10 mouse cellular contexts compared by ENCODE assay signal in genomic region chr11:72726023-72726422, GRCm38 (mm10). TPM values are rescaled to one million over a fixed set of nuclear protein-coding genes. Genes with fewer than 3 reads are reported as not detected.
A peak's percentile ranks its signal among the peaks of the same experiment; 100 is the strongest.
DNase-seq lines count a peak whose midpoint lies in the region; ATAC-seq and TF ChIP-seq lines count a peak whose summit lies in the region.
"Had no signal": no experiment of that assay in that cellular context is flagged by ENCODE, and none has a peak within 500 bp of the region (broad histone marks: within the 10 kb centered on the region; RNA-seq: fewer than 3 reads in every experiment).

No protein-coding gene starts in this region.

- intact Hi-C loops in heart, adult 2 months (cut with DNase I), result no loop called here

- H3K79me2 ChIP-seq in heart, adult 2 months (replicated peaks; ENCODE audit: control insufficient read depth, insufficient read depth, low read length), result no peaks in the 10 kb centered on the region

- no peak overlapping the region for H3K9ac ChIP-seq in heart, adult 2 months (ENCODE audit: low read depth, low read length)
- H3K9ac ChIP-seq in heart, embryonic 12.5 days, result no peak overlapping the region
- no peak overlapping the region for H3K9ac ChIP-seq in lung, postnatal 0 days (replicated peaks; ENCODE audit: low read depth)
- H3K9ac ChIP-seq: lung, embryonic 15.5 days had no signal

- ATAC-seq in heart, embryonic 12.5 days (ENCODE audit: insufficient number of reproducible peaks, low FRiP score), result no peak
- no peak for ATAC-seq in lung, postnatal 0 days

- H3K4me3 ChIP-seq in heart, adult 2 months, result no peak overlapping the region
- H3K4me3 ChIP-seq in heart, embryonic 12.5 days, result no peak overlapping the region
- no peak overlapping the region for H3K4me3 ChIP-seq in lung, postnatal 0 days (ENCODE audit: low read depth, low read length)
- H3K4me3 ChIP-seq: lung, embryonic 15.5 days had no signal

- H3K27ac ChIP-seq in heart, adult 2 months, result no peak overlapping the region
- H3K27ac ChIP-seq in heart, embryonic 12.5 days (ENCODE audit: poor library complexity, severe bottlenecking), result no peak overlapping the region
- no peak overlapping the region for H3K27ac ChIP-seq in lung, postnatal 0 days (ENCODE audit: low read length)
- H3K27ac ChIP-seq: lung, embryonic 15.5 days had no signal

- H3K27me3 ChIP-seq in heart, adult 2 months (ENCODE audit: control insufficient read depth, insufficient read depth, low read length), result no peaks in the 10 kb centered on the region
- H3K27me3 ChIP-seq in heart, embryonic 12.5 days (replicated peaks), result no peaks in the 10 kb centered on the region
- H3K27me3 ChIP-seq in lung, postnatal 0 days (replicated peaks; ENCODE audit: insufficient read depth, low read length), result no peaks in the 10 kb centered on the region
- H3K27me3 ChIP-seq: lung, embryonic 15.5 days had no signal

- TF ChIP-seq CTCF in heart, adult 2 months (IDR thresholded peaks at IDR 0.05), result peak; percentile 67
- peak; percentile 64 for TF ChIP-seq CTCF in lung, postnatal 0 days (IDR thresholded peaks at IDR 0.05)

- no peaks in the 10 kb centered on the region; the same call in 1 of the 2 replicates for H3K4me1 ChIP-seq in heart, adult 2 months (ENCODE audit: control insufficient read depth, insufficient read depth, low read length)
- no peaks in the 10 kb centered on the region for H3K4me1 ChIP-seq in heart, embryonic 12.5 days (replicated peaks)
- H3K4me1 ChIP-seq in lung, postnatal 0 days (ENCODE audit: insufficient read depth, low read depth, low read length), result no peaks in the 10 kb centered on the region
- H3K4me1 ChIP-seq: lung, embryonic 15.5 days had no signal

- TF ChIP-seq EP300 in heart, adult 2 months (IDR thresholded peaks at IDR 0.05; ENCODE audit: insufficient read depth, low read depth, low read length), result no peak
- no peak for TF ChIP-seq EP300 in lung, postnatal 0 days (IDR thresholded peaks at IDR 0.05)

- H3K4me2 ChIP-seq in heart, embryonic 12.5 days, result no peak overlapping the region
- H3K4me2 ChIP-seq in lung, postnatal 0 days (replicated peaks; ENCODE audit: low read depth, low read length), result no peak overlapping the region
- H3K4me2 ChIP-seq: lung, embryonic 15.5 days had no signal

- peaks cover 9% of the 10 kb centered on the region for H3K36me3 ChIP-seq in heart, adult 2 months (ENCODE audit: control insufficient read depth, insufficient read depth, low read length)
- H3K36me3 ChIP-seq in heart, embryonic 12.5 days, result peaks cover 43% of the 10 kb centered on the region
- H3K36me3 ChIP-seq in lung, postnatal 0 days (ENCODE audit: insufficient read depth, low read length), result peaks cover 5% of the 10 kb centered on the region; the same call in 1 of the 2 replicates

- no peak for TF ChIP-seq POLR2A in heart, adult 2 months (IDR thresholded peaks at IDR 0.05; ENCODE audit: insufficient read depth, low read depth, low read length)

- DNase-seq in heart, adult 2 months, result no peak
- DNase-seq in lung, postnatal 0 days (ENCODE audit: low spot score), result peak; percentile 52
- no peak for DNase-seq in lung, adult 18-20 months
- DNase-seq in ZHBTc4 (ENCODE audit: low read depth, low spot score), result peak; percentile 23
- DNase-seq in retina, postnatal 1 day, result peak; percentile 11
- no peak for DNase-seq in gastrocnemius, adult 8-10 months (ENCODE audit: low spot score in 2 of 2)
- no peak for DNase-seq in urinary bladder, postnatal 14 days (ENCODE audit: low spot score)
- DNase-seq: spleen, adult 18-20 months had no signal

- H3K9me3 ChIP-seq in heart, embryonic 12.5 days (replicated peaks), result no peaks in the 10 kb centered on the region
- no peaks in the 10 kb centered on the region for H3K9me3 ChIP-seq in lung, postnatal 0 days (ENCODE audit: low read length)
- H3K9me3 ChIP-seq: lung, embryonic 15.5 days had no signal

RNA-seq across cellular contexts. Expression of gene Ankfy1, which starts 36.2 kb away (rescaled TPM):
- total RNA-seq in heart, adult 2 months (2021), result 10 to 100 TPM; 15.7 to 15.8 TPM
- polyA plus RNA-seq in heart, adult 2 months (2012; rRNA removed), result 12.1 and 21.7 TPM in 2 replicates
- polyA plus RNA-seq in heart, embryonic 12.5 days (2016; fragmentation: Nextera tagmentation; extraction: Ambion mirVana), result 25.8 and 27.8 TPM in 2 replicates
- 7.9 and 9.4 TPM in 2 replicates for polyA plus RNA-seq in lung, postnatal 0 days (2015; fragmentation: Nextera tagmentation; extraction: Ambion mirVana)
- 1 to 10 TPM; 5.6 to 9.2 (median 8.1) TPM for total RNA-seq in gastrocnemius, adult 8-10 months (2022)

Comparison
In these comparisons a context has a peak if more than half of its experiments do, and no peak if none do; other contexts are left out.
1. DNase-seq: peak in lung, postnatal 0 days (single experiment), ZHBTc4 (single experiment) and retina, postnatal 1 day (single experiment); none in heart, adult 2 months (0 of 2), lung, adult 18-20 months (0 of 2), gastrocnemius, adult 8-10 months (0 of 2) and urinary bladder, postnatal 14 days (single experiment).